Mouse (Mus musculus) layer of hippocampus, adult 11-12 months (tissue): ENCODE measurements at regions not wholly inside any gene's neighbourhood (a gene's known extent, or its start where the extent isn't known, plus 50 kb on each side); places are given as distances from the start of the nearest gene placed in this dataset.

Experiments used
- DNase-seq: peaks from one replicate; pipeline ENCODE4 v3.0.0; 2022; ENCODE audit warnings: low spot score

- no peak for DNase-seq
Observed at GRCm38 (mm10) chr15:12066857-12067211, 50.8 kb upstream of the Zfr start.

- DNase-seq: peak; percentile 58
Observed at GRCm38 (mm10) chr15:12066176-12066856, 51.3 kb upstream of the Zfr start.

- DNase-seq: no peak
Observed at GRCm38 (mm10) chr15:12054870-12055269, 58.1 kb upstream of the Sub1 start.

GRCm38 (mm10) chr15:12053610-12054009 is 56.8 kb upstream of the Sub1 start:
- DNase-seq: no peak

- DNase-seq: no peak
Observed at GRCm38 (mm10) chr15:12048965-12049364, 52.2 kb upstream of the Sub1 start.

GRCm38 (mm10) chr15:12048214-12048507 is 51.4 kb upstream of the Sub1 start:
- DNase-seq: no peak

GRCm38 (mm10) chr15:12047349-12048213 is 50.8 kb upstream of the Sub1 start:
- no peak for DNase-seq
